Mouse (Mus musculus) kidney, embryonic 16.5 days (tissue): Measurements from ENCODE around the gene Prkar1b. TPM values are rescaled to one million over a fixed set of nuclear protein-coding genes. Genes with fewer than 3 reads are reported as not detected.

Experiments used
- ATAC-seq: fragments of 200-750 bp; cut with Nextera tagmentation; 2 replicates; pipeline ENCODE4 v1.8.0; 2017; ENCODE audit warnings: moderate TSS enrichment; ENCODE audit not compliant: low FRiP score, low TSS enrichment
- H3K27ac ChIP-seq: fragments of 300-500 bp; sonication (generic); 2 replicates; pipeline ENCODE4 v1.5.1; 2014; ENCODE audit warnings: low read length
- H3K27me3 ChIP-seq: fragments of 300-500 bp; sonication (generic); 2 replicates; pipeline ENCODE4 v1.6.1; 2014; ENCODE audit warnings: low read length, control low read depth, mixed read lengths; ENCODE audit not compliant: insufficient read depth
- H3K36me3 ChIP-seq: fragments of 300-500 bp; sonication (generic); 2 replicates; pipeline ENCODE4 v1.6.1; 2014; ENCODE audit warnings: low read length, control low read depth, mixed read lengths; ENCODE audit not compliant: insufficient read depth
- H3K4me1 ChIP-seq: fragments of 300-500 bp; sonication (generic); 2 replicates; pipeline ENCODE4 v1.6.1; 2014; ENCODE audit warnings: low read length, control low read depth, mixed read lengths; ENCODE audit not compliant: insufficient read depth
- H3K4me2 ChIP-seq: fragments of 300-500 bp; sonication (generic); replicated peaks from 2 replicates; pipeline ENCODE4 v1.6.1; 2014; ENCODE audit warnings: low read depth, low read length
- H3K4me3 ChIP-seq: fragments of 300-500 bp; sonication (generic); 2 replicates; pipeline ENCODE4 v1.5.1; 2014; ENCODE audit warnings: mild to moderate bottlenecking, low read length
- H3K9ac ChIP-seq: fragments of 300-500 bp; sonication (generic); replicated peaks from 2 replicates; pipeline ENCODE4 v1.6.1; 2014; ENCODE audit warnings: low read length
- H3K9me3 ChIP-seq: fragments of 300-500 bp; sonication (generic); 2 replicates; pipeline ENCODE4 v1.6.1; 2016; ENCODE audit warnings: low read length, control low read depth
- WGBS: fragments of 180-500 bp; shearing (Covaris S2); extraction: QIAGEN DNeasy Blood & Tissue Kit; methylation state at CpG from one replicate; pipeline ENCODE4 v1.1.7; 2014; 5-methylcytosine and 5-hydroxymethylcytosine counted together
- polyA plus RNA-seq: library from polyadenylated mRNA; unstranded; fragments of >200 nt; fragmentation: Nextera tagmentation; extraction: Ambion mirVana; gene quantifications from 2 replicates; pipeline ENCODE4 v1.2.1, GENCODE M21; 2015

The Prkar1b gene
- polyA plus RNA-seq, 1 experiment from 2014 or later, result 24.6 TPM

DNA sequence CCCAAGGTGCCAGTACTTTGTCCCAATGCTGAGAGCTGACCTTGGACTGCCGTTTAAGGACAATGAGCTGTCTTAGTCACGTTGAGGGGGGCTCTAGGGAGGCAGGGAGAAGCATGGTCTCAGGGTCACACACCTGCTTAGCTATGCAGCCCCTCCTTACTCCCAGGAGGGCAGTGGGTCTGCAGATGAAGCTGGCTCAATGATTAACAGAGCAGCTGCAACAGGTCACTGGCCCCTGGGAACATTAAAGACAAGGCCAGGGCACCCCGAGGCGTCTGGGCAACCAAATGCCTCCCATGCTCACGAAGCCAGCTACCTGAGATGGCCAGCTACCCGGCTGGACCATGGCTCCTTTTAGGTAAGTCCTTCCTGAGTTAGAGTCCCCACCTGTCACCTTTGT lies 129.2 kb downstream of the Prkar1b start:
- Histone ChIP-seq H3K27ac (no peak overlapping the region), H3K9me3 (no peaks in the 10 kb centered on the region), H3K27me3 (no peaks in the 10 kb centered on the region), H3K4me2 (no peak overlapping the region), H3K4me3 (no peak overlapping the region), H3K36me3 (no peaks in the 10 kb centered on the region), H3K9ac (no peak overlapping the region), H3K4me1 (peaks cover 17% of the 10 kb centered on the region)
- 35% methylated on average over 6 of the region's 6 CpGs for WGBS
- ATAC-seq, result peak; percentile 75

DNA sequence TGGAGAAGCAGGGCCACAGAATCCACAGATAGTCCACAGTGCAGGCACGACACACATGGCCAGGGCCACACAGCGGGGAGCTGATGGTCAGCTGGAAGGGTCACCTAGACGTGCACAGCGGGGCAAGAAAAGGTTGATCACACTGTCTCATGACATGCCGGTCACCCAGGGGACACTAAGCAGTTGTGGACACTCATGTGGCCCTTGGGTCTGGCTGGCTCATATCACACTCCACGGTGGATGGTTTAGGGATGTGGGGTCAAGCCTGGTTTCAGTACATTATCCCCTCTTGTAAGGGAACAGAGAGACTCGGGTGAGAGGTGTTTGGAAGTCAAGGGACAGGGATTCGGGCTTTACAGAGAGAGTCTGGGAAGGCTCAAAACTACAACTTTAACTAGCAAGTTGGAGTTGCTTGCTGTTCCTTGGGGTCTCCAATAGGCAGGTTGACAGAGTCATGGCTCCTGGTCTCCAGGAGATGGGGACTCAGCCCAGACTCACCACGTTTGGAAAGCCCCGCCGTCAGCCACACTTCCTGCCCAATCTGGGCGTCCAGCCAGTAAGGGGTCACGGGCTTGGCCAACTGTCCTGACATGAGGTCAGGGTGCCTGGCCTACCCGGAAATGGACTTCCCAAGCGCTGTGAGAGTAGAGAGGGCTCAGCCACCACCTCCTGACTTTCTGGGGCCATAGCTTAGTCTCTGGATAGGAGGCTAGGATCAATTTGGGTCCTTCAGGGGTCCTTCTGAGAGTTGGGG lies 132.3 kb downstream of the Prkar1b start:
- ATAC-seq, result no peak
- 69% methylated on average over 15 of the region's 15 CpGs for WGBS

DNA sequence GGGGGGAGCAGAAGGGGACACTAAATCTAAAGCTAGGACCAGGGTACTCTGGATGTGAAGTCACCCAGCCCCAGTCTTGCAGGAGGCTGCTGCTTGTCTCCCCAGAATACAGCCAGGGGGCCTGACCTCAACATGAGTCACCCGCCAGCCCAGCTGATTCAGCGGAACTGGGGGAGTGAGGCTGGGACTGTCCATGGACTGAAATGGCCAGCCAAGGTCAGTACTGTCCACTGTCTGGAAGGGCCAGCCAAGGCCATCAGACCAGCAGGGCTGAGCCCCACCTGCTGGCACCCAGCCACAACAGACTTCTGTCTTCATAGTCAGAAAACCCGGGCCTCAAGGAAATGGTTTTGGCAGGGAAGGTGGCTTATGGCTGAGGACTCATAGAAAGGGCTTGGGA lies 134.7 kb downstream of the Prkar1b start:
- no peaks in the 10 kb centered on the region for H3K9me3 ChIP-seq
- H3K4me1 ChIP-seq, result peaks cover 18% of the 10 kb centered on the region
- no peak overlapping the region for H3K27ac ChIP-seq
- H3K4me3 ChIP-seq, result no peak overlapping the region
- no peak overlapping the region for H3K4me2 ChIP-seq
- H3K27me3 ChIP-seq, result no peaks in the 10 kb centered on the region
- ATAC-seq, result peak; percentile 86
- H3K9ac ChIP-seq, result no peak overlapping the region
- WGBS, result 32% methylated on average over 3 of the region's 3 CpGs
- no peaks in the 10 kb centered on the region for H3K36me3 ChIP-seq

More for the DNA sequence above, 132.3 kb downstream of the Prkar1b start:
- no peak overlapping the region for H3K4me2 ChIP-seq
- peaks cover 24% of the 10 kb centered on the region for H3K4me1 ChIP-seq
- no peak overlapping the region for H3K27ac ChIP-seq
- H3K4me3 ChIP-seq, result no peak overlapping the region
- no peaks in the 10 kb centered on the region for H3K9me3 ChIP-seq
- H3K36me3 ChIP-seq, result no peaks in the 10 kb centered on the region
- H3K9ac ChIP-seq, result no peak overlapping the region
- H3K27me3 ChIP-seq, result no peaks in the 10 kb centered on the region

DNA sequence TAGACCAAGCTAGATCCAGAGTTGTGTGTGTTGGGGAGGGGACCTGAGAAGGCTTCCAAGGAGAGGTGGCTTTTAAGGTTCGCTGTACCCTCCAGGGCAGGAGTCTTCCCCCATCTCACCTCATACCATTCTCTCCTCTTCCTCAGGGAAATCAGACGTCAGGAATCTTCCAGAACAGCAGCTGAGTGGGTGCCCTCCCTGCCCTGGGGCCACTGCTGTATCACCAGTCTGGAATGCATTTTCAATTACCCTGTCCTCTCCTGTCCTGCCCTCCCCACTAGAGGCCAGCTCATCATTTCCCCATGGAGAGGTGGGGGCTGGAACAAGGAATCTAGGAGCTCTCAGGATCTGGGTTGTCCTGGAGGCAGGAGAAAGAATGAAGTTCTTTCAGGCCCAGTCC lies 139.2 kb downstream of the Prkar1b start:
- Histone ChIP-seq H3K4me3 (no peak overlapping the region), H3K36me3 (no peaks in the 10 kb centered on the region), H3K27ac (no peak overlapping the region), H3K9me3 (no peaks in the 10 kb centered on the region), H3K9ac (no peak overlapping the region), H3K4me2 (no peak overlapping the region), H3K4me1 (peaks cover 8% of the 10 kb centered on the region), H3K27me3 (0 out of 2 replicates have a peak, but pooled peaks cover 3% of the 10 kb centered on the region)
- ATAC-seq, result no peak
- 55% methylated on average over 2 of the region's 2 CpGs for WGBS

DNA sequence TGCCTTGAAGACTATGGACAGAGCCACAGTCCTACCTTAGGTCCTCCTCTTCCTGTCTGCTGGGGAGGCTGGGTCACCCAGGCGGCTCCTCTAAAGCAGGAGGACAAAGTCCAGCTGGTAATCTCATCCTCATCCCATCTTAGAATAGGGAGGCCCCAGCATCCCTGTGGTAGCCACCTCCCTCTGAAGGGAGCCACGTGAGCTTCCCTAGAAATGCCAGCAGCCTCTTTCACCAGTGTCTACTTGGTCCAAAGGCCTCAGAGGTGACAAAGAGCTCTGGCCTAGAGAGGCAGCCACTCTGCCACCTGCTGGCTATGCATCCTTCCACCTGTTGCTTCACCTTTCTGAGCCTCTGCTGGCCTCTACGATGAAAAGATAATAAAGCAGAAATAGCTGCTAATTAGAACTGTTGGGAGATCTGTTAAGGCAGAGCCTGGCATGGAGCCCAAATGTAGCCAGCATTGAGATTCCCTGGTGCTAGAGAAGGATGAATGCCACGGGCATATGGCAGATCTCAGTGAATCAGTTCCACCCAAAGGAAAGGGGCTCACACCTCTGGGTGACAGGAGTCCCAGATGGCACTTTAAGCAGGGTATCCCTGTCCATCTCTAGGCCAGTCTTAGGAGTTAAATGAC lies 142.5 kb downstream of the Prkar1b start:
- peak; percentile 35; the same call in 1 of the 2 replicates for ATAC-seq
- 0 out of 2 replicates have a peak, but pooled peaks cover 6% of the 10 kb centered on the region for H3K27me3 ChIP-seq
- peaks cover under 1% of the 10 kb centered on the region; the same call in 1 of the 2 replicates for H3K9me3 ChIP-seq
- no peak overlapping the region for H3K4me2 ChIP-seq
- 48% methylated on average over 4 of the region's 4 CpGs for WGBS
- no peak overlapping the region for H3K4me3 ChIP-seq
- no peaks in the 10 kb centered on the region for H3K4me1 ChIP-seq
- H3K9ac ChIP-seq, result no peak overlapping the region
- H3K27ac ChIP-seq, result no peak overlapping the region
- H3K36me3 ChIP-seq, result no peaks in the 10 kb centered on the region

DNA sequence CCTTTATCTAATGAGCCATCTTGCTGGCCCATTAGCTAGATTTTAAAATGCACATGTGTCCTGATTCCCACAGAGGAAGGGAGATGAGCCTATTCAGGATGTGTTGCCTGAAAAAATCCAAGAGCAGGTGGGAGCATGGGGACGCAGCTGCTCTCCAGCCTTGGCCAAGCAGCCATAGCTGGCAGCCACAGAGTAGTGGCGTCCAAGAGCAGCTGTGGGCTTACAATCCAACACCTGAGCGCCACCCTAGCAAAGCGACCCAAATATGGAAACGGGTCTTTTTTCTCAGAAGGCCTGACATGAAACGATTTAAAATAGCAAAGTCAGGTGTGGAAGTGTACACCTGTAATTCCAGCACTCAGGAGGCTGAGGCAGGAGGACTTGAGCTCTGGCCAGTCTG lies 145.2 kb downstream of the Prkar1b start:
- Histone ChIP-seq H3K4me3 (no peak overlapping the region), H3K27me3 (0 out of 2 replicates have a peak, but pooled peaks cover 6% of the 10 kb centered on the region), H3K9ac (no peak overlapping the region), H3K36me3 (no peaks in the 10 kb centered on the region), H3K9me3 (peaks cover 11% of the 10 kb centered on the region), H3K27ac (no peak overlapping the region), H3K4me2 (no peak overlapping the region), H3K4me1 (0 out of 2 replicates have a peak, but pooled peaks cover 4% of the 10 kb centered on the region)
- WGBS, result 87% methylated on average over 6 of the region's 6 CpGs
- ATAC-seq, result no peak

DNA sequence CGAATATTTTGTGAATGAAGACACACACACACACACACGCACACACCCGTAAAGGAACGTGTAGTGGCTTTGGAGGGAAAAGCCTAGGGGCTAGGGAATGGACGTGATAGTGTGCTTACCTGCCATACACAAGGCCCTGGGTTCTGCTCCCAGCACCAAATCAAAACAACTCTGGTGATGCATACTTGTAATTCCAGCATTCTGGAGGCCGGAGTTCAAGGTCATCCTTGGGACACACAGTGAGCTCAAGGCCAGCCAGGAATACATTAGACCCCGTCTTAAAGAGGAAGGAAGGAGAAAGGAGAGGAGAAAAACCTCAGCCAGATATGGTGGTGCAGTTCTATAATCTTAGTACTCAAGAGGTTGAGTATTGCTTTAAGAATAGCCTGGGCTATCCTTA lies 150.1 kb downstream of the Prkar1b start:
- Histone ChIP-seq H3K4me1 (peaks cover 40% of the 10 kb centered on the region), H3K27ac (no peak overlapping the region), H3K9ac (no peak overlapping the region), H3K4me2 (no peak overlapping the region), H3K9me3 (peaks cover 11% of the 10 kb centered on the region), H3K4me3 (no peak overlapping the region), H3K36me3 (no peaks in the 10 kb centered on the region), H3K27me3 (peaks cover 32% of the 10 kb centered on the region)
- WGBS, result 57% methylated on average over 7 of the region's 7 CpGs
- no peak for ATAC-seq

DNA sequence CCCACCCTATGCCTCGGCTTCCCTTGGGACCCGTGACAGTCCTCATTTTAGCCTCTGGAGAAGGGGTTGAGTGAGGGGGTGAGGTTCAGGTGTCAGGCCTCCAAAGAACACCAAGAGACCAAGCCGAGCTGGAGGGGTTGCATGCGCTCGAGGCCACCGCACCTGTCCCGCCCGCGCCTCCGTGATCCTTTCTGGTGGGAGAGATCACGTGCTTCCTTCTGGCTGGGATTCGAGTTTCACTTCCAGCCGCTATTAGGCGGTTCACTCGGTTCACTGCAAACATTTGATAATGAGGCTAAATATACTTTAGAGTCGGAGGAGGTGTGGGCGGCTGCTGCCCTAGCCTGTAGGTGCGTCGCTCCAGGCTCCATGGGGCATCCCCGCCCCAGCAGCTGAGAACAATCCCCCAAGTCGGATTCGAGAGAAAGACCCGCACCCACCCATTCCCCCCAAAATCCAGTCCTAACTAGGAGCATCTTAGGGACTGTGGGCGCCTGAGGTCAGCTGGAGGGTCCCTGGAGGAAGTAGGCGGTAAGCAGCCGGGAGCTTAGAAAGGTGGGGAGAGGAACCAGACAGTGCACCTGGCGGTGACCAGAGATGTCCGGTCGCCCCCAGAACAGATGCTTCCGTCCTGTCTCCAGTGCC lies 151.7 kb downstream of the Prkar1b start:
- WGBS, result under 1% methylated on average over 30 of the region's 30 CpGs
- Histone ChIP-seq H3K9ac (peak overlapping the region; percentile 84), H3K9me3 (peaks cover 11% of the 10 kb centered on the region), H3K27me3 (peaks cover 34% of the 10 kb centered on the region), H3K36me3 (no peaks in the 10 kb centered on the region), H3K4me3 (peak overlapping the region; percentile 80), H3K4me1 (peaks cover 46% of the 10 kb centered on the region), H3K4me2 (peak overlapping the region; percentile 91), H3K27ac (0 out of 2 replicates have a peak overlapping the region, but pooled peaks have one; percentile 23)
- ATAC-seq, result no peak

DNA sequence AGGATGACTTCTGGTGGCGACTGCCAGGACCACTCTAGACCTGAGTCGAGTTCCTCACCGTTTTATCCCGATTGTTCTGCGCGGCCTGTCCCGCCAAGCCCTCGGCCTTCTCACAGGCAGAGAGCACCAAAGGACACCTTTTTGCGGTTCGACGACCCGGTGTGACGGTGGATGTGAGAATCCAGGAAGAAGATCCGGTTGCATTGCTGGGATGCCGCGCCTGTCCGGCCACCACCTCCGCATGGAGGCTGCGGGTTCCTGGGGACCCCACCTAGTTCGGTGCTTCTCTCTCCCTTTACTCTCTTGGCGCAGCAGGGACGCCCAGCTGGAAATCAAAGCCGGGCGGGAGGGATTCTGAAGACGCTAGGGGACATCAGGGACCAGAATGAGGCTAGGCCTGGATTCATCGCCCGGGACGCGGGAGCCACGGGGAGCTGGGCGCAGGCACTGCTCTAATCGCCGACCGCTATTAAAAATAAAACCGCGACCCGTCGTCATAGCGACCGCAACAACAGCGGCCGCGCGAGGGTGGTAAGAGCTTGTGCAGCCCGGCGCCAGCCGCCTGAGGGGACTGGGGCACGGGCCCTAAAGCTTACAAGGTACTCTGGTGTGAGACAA lies 152.5 kb downstream of the Prkar1b start, which contains the start of gene Pdgfa:
Gene Pdgfa (minus strand): TSS at position 200 of the 618 bp plus-strand sequence.
- WGBS, result 2% methylated on average over 48 of the region's 48 CpGs
- peaks cover 41% of the 10 kb centered on the region for H3K27me3 ChIP-seq

More for the DNA sequence above, 152.5 kb downstream of the Prkar1b start, which contains the start of gene Pdgfa:
- Histone ChIP-seq H3K9ac (peak within 1 kb of the TSS; percentile 84), H3K4me1 (peaks cover 54% of the 10 kb centered on the region), H3K4me2 (peak within 1 kb of the TSS; percentile 91), H3K36me3 (no peaks in the 10 kb centered on the region), H3K27ac (peak within 1 kb of the TSS; percentile 96), H3K4me3 (peak within 1 kb of the TSS; percentile 80), H3K9me3 (peaks cover 11% of the 10 kb centered on the region)
- peak; percentile 5; the same call in 1 of the 2 replicates for ATAC-seq
